Comparison of ENCODE assay signal across 7 mouse cellular contexts in genomic region chr10:7213066-7213630, GRCm38 (mm10). TPM values are rescaled to one million over a fixed set of nuclear protein-coding genes. Genes with fewer than 3 reads are reported as not detected.
A peak's percentile ranks its signal among the peaks of the same experiment; 100 is the strongest.
DNase-seq lines count a peak whose midpoint lies in the region; ATAC-seq and TF ChIP-seq lines count a peak whose summit lies in the region.

No protein-coding gene starts in this region.

- TF ChIP-seq CTCF in stomach, postnatal 0 days (IDR thresholded peaks at IDR 0.05; ENCODE audit: low read depth) = no peak

- peaks cover 39% of the 10 kb centered on the region for H3K4me1 ChIP-seq in megakaryocyte, embryonic 14.5 days
- peaks cover 13% of the 10 kb centered on the region for H3K4me1 ChIP-seq in forebrain, embryonic 14.5 days (ENCODE audit: control insufficient read depth, insufficient read depth, low read length)
- H3K4me1 ChIP-seq in liver, embryonic 12.5 days = peaks cover 50% of the 10 kb centered on the region
- H3K4me1 ChIP-seq in stomach, postnatal 0 days (replicated peaks; ENCODE audit: control insufficient read depth, insufficient read depth) = no peaks in the 10 kb centered on the region

- H3K27ac ChIP-seq in forebrain, embryonic 14.5 days (ENCODE audit: low read depth, low read length) = no peak overlapping the region
- H3K27ac ChIP-seq in liver, embryonic 12.5 days = no peak overlapping the region
- peak overlapping the region; percentile 96 for H3K27ac ChIP-seq in stomach, postnatal 0 days (replicated peaks)

- 60% methylated on average over 10 of the region's 10 CpGs for WGBS in forebrain, embryonic 14.5 days
- WGBS in liver, embryonic 12.5 days (ENCODE audit: insufficient replicate concordance) = 52% methylated on average over 10 of the region's 10 CpGs
- 21% methylated on average over 10 of the region's 10 CpGs for WGBS in stomach, postnatal 0 days

- H3K4me3 ChIP-seq in megakaryocyte, embryonic 14.5 days (replicated peaks) = peak overlapping the region; percentile 94
- no peak overlapping the region for H3K4me3 ChIP-seq in forebrain, embryonic 14.5 days (ENCODE audit: low read depth, low read length)
- peak overlapping the region; percentile 76 for H3K4me3 ChIP-seq in liver, embryonic 12.5 days
- H3K4me3 ChIP-seq in stomach, postnatal 0 days (ENCODE audit: low read depth, low read length) = peak overlapping the region; percentile 82

- H3K36me3 ChIP-seq in megakaryocyte, embryonic 14.5 days (replicated peaks; ENCODE audit: low read length) = peaks cover 23% of the 10 kb centered on the region
- H3K36me3 ChIP-seq in forebrain, embryonic 14.5 days (ENCODE audit: control insufficient read depth, insufficient read depth, low read length) = no peaks in the 10 kb centered on the region
- H3K36me3 ChIP-seq in liver, embryonic 12.5 days = no peaks in the 10 kb centered on the region
- no peaks in the 10 kb centered on the region for H3K36me3 ChIP-seq in stomach, postnatal 0 days (ENCODE audit: control insufficient read depth, insufficient read depth, low read length)

- peak overlapping the region; percentile 98 for H3K4me2 ChIP-seq in forebrain, embryonic 14.5 days (ENCODE audit: low read length)
- peak overlapping the region; percentile 98 for H3K4me2 ChIP-seq in liver, embryonic 12.5 days
- H3K4me2 ChIP-seq in stomach, postnatal 0 days (replicated peaks; ENCODE audit: low read depth) = peak overlapping the region; percentile 91

- no peak overlapping the region for H3K9ac ChIP-seq in forebrain, embryonic 14.5 days (ENCODE audit: low read length)
- no peak overlapping the region for H3K9ac ChIP-seq in liver, embryonic 12.5 days
- peak overlapping the region; percentile 87 for H3K9ac ChIP-seq in stomach, postnatal 0 days (ENCODE audit: low read length)

- no peak for DNase-seq in forebrain, embryonic 14.5 days (ENCODE audit: low spot score)
- DNase-seq in stomach, postnatal 0 days (ENCODE audit: low spot score) = no peak
- DNase-seq in cerebellum, postnatal 4 days (ENCODE audit: low spot score in 2 of 2) = no peak
- no peak for DNase-seq in cerebellum, adult 11-12 months

- H3K9me3 ChIP-seq in megakaryocyte, embryonic 14.5 days = no peaks in the 10 kb centered on the region
- no peaks in the 10 kb centered on the region for H3K9me3 ChIP-seq in forebrain, embryonic 14.5 days (replicated peaks; ENCODE audit: control insufficient read depth, low read length)
- no peaks in the 10 kb centered on the region for H3K9me3 ChIP-seq in liver, embryonic 12.5 days (replicated peaks)
- no peaks in the 10 kb centered on the region for H3K9me3 ChIP-seq in stomach, postnatal 0 days (ENCODE audit: control insufficient read depth, low read length)

- H3K27me3 ChIP-seq in megakaryocyte, embryonic 14.5 days (replicated peaks) = no peaks in the 10 kb centered on the region
- H3K27me3 ChIP-seq in forebrain, embryonic 14.5 days (replicated peaks; ENCODE audit: control insufficient read depth, insufficient read depth, low read length) = no peaks in the 10 kb centered on the region
- H3K27me3 ChIP-seq in liver, embryonic 12.5 days (replicated peaks) = no peaks in the 10 kb centered on the region
- no peaks in the 10 kb centered on the region for H3K27me3 ChIP-seq in stomach, postnatal 0 days (ENCODE audit: control insufficient read depth, insufficient read depth, low read length)

- TF ChIP-seq EP300 in stomach, postnatal 0 days (optimal IDR thresholded peaks at IDR 0.05) = no peak

- no peak for ATAC-seq in megakaryocyte, adult 5-6 weeks (ENCODE audit: poor library complexity, severe bottlenecking)
- no peak for ATAC-seq in forebrain, embryonic 14.5 days
- ATAC-seq in liver, embryonic 12.5 days = no peak
- peak; percentile 2; the same call in 1 of the 2 replicates for ATAC-seq in stomach, postnatal 0 days (ENCODE audit: low FRiP score, low TSS enrichment)

RNA-seq across cellular contexts. Expression of gene Cnksr3, which starts 1.1 kb away (rescaled TPM):
- 10.9 and 14.8 TPM in 2 replicates for polyA plus RNA-seq in megakaryocyte, embryonic 14.5 days (2012; ENCODE audit: insufficient read depth, low replicate concordance)
- total RNA-seq in megakaryocyte, adult 5-6 weeks (2015) = 5.6 and 7.9 TPM in 2 replicates
- total RNA-seq in megakaryocyte, adult 5-6 weeks (2017) = 3.6 and 3.7 TPM in 2 replicates
- polyA plus RNA-seq in forebrain, embryonic 14.5 days (2014; fragmentation: Nextera tagmentation; extraction: Ambion mirVana) = 2.4 and 3.2 TPM in 2 replicates
- polyA plus RNA-seq in liver, embryonic 12.5 days (2016; fragmentation: Nextera tagmentation; extraction: Ambion mirVana) = 4.8 and 5.3 TPM in 2 replicates
- 7.0 and 7.6 TPM in 2 replicates for polyA plus RNA-seq in stomach, postnatal 0 days (2015; fragmentation: Nextera tagmentation; extraction: Ambion mirVana)
